Mouse (Mus musculus) olfactory bulb, adult 2 months (tissue): Measurements from ENCODE around the gene Kmt5b.

Experiments used
- CTCF ChIP-seq: fragments of 200-500 bp; IDR thresholded peaks from 2 replicates; pipeline ENCODE4 v1.5.1; 2012; ENCODE audit warnings: low read depth, mild to moderate bottlenecking, low read length, moderate library complexity; ENCODE audit not compliant: insufficient read depth
- POLR2A ChIP-seq: fragments of 200-500 bp; IDR thresholded peaks from 2 replicates; pipeline ENCODE4 v1.6.1; 2012; ENCODE audit warnings: mild to moderate bottlenecking, low read depth, low read length, moderate library complexity; ENCODE audit not compliant: insufficient read depth

DNA sequence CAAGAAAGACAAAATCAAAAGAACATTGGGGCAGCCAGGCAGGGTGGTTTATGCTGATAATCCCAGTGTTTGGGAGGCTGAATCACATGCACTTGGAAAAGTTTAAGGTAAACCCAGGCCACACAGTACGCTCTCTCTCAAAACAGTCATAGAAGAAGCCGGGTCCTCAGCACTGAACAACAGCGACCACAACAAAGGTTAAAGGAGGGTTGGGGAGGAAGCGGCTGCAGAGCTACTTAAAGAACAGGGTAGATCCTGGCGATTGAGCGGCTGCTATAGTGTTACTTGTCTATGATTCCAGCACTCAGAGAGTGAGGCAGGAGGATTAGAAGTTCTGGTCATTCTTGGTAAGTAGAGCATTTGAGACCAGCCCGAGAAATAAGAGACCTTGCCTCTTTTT, 38.3 kb downstream of the Kmt5b start:
- no peak for TF ChIP-seq CTCF
- no peak for TF ChIP-seq POLR2A
